Mouse (Mus musculus) T-helper 1 cell (primary cell): ENCODE measurements around the gene Atp1b3.

Source experiments
- in situ Hi-C: fragments of 300-600 bp; cut with MboI, MseI; formaldehyde crosslinking; loops from one replicate; pipeline ENCODE4 v1.15.1; 2025; ENCODE audit warnings: high pct_unique_total_duplicates

The Atp1b3 gene

GRCm38 (mm10) chr9:96364141-96364838 lies at the start of gene Atp1b3:
TSS of gene Atp1b3 (minus strand) at chr9:96364442.
- in situ Hi-C loops, result no loop called here

GRCm38 (mm10) chr9:96412821-96413405 lies 48.7 kb upstream of the Atp1b3 start:
- in situ Hi-C loops, result no loop called here

- in situ Hi-C loops, result loop anchor here (5.0 kb wide), 1 partner anchor 52 kb away; no protein-coding TSS in a partner anchor
Measured at GRCm38 (mm10) chr9:96404312-96404711, 40.1 kb upstream of the Atp1b3 start.

DNA sequence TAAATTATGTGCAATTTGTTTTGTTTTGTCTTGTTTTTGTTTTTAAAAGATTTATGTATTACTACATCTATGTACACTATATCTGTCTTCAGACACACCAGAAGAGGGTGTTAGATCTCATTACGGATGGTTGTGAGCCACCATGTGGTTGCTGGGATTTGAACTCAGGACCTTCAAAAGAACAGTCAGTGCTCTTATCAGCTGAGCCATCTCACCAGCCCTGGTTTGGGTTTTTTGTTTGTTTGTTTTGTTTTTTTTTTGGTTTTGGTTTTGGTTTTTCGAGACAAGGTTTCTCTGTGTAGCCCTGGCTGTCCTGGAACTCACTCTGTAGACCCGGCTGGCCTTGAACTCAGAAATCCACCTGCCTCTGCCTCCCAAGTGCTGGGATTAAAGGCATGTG lies 35.7 kb upstream of the Atp1b3 start:
- in situ Hi-C loops, result loop anchor here (5.0 kb wide), 1 partner anchor 48 kb away; no protein-coding TSS in a partner anchor

DNA sequence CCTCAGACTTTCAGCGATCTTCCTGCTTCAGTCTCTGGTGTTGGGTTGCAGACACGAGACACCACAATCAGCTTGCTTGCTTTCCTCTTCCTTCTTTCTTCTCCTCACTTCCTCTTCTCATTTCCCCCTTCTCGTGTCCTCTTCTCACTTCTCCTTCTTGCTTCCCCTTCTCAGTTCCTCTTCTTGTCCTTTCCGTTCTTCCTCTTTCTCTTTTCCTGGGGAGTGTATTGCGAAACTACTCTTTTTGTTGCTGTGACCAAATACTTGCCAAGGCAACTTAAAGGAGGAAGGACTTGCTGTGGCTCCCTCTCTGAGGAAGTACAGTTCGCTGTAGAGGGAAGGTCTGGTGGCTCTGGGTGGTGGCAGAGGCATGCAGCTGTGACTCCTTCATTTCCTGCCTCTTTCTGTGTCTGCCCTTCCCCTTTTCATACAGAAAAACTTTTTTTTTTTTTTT lies 35.2 kb upstream of the Atp1b3 start:
- in situ Hi-C loops, result no loop called here

- in situ Hi-C loops, result no loop called here
Measured at GRCm38 (mm10) chr9:96398614-96399013, 34.4 kb upstream of the Atp1b3 start.

DNA sequence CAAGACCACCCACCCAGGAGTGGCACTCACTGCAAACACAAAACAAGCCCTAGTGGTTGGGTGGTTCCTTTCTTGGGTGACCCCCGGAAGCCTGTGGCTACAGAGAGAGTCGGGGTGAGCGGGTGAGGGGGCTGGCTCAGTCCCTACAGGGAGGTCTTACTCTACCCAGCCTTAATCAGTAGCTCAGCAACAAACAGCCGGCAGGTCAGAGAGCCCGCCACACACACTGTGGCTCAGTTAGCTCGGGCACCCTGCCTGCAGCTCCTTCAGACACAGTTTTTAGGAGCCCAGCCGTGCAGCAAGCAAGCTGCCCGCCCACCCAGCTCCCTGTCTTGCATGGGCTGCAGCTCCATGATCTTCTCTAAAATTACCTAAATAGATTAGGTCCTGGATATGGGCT lies 33.9 kb upstream of the Atp1b3 start:
- in situ Hi-C loops, result no loop called here

GRCm38 (mm10) chr9:96394910-96395690 lies 30.9 kb upstream of the Atp1b3 start:
- in situ Hi-C loops, result no loop called here

DNA sequence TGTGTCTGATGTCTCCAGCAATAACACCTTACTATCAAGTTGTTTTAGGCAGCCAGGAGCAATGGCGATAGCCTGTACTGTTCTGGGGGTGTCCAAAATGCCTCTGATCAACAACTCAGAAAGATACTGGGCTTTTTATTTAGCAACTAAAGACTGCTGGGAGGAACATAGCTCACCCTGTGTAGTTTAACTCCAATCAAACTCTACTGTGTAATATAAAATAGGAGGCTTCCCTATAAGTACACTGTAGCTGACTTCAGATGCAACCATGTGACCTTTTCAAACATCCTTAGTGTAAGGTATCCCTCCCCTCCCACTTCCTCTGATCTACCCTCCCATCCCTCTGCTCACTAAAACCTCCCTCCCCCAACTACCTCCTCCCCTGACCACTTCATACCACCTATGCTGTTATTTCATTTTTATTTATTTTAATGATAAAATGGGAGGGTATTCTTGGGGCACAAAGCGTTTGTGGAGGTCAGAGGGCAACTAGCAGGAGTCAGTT lies 29.5 kb upstream of the Atp1b3 start:
- in situ Hi-C loops, result no loop called here

- in situ Hi-C loops, result no loop called here
Measured at GRCm38 (mm10) chr9:96393112-96393511, 28.9 kb upstream of the Atp1b3 start.

- in situ Hi-C loops, result no loop called here
Measured at GRCm38 (mm10) chr9:96391921-96392320, 27.7 kb upstream of the Atp1b3 start.

GRCm38 (mm10) chr9:96383714-96384487 lies 19.7 kb upstream of the Atp1b3 start:
- in situ Hi-C loops, result no loop called here

GRCm38 (mm10) chr9:96382756-96383155 lies 18.5 kb upstream of the Atp1b3 start:
- in situ Hi-C loops, result no loop called here

- in situ Hi-C loops, result no loop called here
Measured at GRCm38 (mm10) chr9:96381393-96381792, 17.2 kb upstream of the Atp1b3 start.

GRCm38 (mm10) chr9:96379551-96379950 lies 15.3 kb upstream of the Atp1b3 start:
- in situ Hi-C loops, result no loop called here

GRCm38 (mm10) chr9:96378747-96379146 lies 14.5 kb upstream of the Atp1b3 start:
- in situ Hi-C loops, result no loop called here

DNA sequence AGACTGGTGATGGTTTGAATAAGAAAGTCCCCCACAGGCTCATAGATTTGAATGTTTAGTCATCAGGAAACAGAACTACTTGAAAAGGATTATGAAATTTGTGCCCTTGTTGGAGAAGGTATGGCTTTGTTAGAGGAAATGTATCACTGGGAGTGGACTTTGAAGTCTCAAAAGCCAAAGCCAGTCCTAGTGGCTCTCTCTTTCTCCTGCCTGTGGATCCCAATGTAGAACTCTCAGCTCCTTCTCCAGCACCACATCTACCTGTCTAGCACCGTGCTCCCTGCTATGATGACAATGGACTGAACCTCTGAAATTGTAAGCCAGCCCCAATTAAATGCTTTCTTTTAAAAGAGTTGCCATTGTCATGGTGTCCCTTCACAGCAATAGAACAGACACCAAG lies 12.9 kb upstream of the Atp1b3 start:
- in situ Hi-C loops, result no loop called here

- in situ Hi-C loops, result no loop called here
Measured at GRCm38 (mm10) chr9:96375819-96376218, 11.6 kb upstream of the Atp1b3 start.

GRCm38 (mm10) chr9:96371075-96371474 lies 6.8 kb upstream of the Atp1b3 start:
- in situ Hi-C loops, result no loop called here

DNA sequence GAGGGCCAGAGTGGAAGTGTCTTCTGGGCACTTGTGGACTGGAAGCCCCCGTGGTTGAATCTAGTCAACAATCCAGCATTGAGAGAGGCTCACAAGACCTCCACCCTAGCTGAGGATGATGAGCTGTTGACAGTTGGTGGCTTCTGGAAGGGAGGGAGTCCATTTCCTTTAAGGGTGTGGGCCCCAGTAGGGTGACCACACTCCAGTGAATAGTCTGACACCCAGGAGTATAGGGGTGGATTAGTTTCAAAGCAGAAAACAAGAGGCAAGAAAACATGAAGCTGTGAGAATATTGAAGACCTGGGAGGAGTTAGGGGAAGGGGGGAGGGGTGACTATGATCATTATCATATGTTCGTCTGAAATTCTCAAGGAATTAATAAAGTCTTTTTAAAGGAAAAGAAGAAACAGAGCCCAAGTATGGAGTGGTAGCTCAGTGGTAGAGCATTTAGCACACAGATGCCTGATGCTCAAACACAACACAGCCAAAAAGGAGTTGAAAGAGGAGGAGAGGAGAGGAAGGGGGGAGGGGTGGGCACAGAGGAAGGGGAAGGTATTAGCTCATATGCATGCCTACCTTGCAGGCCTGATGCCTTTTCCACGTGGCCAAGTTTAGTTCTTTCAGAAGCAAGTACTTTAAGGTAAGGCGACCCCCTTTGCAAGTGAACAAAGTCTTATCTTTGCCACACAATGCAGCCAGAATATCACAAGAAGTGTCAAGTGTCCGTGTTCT lies 5.6 kb upstream of the Atp1b3 start:
- in situ Hi-C loops, result no loop called here
